ENCODE assay signal across 17 mouse cellular contexts in the genomic region with DNA sequence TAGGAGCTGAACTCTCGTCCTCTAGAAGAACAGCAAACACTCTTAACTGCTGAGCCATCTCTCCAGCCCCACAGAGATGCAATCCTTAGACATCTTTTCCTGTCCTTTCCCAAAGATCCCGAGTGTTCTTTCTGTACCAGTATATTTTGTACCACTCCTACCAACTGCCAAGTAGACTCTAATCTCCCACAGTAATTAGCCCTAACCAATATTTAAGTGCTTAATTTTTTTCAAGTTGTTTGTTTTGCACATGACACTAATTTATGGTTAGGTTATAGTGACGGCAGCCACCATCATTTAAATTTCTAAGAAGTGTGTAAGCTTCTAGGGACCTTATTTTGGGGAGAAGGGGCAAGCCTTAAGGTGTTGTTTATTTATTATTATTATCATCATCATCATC.
"Had no signal": no experiment of that assay in that cellular context is flagged by ENCODE, and none has a peak within 500 bp of the region (broad histone marks: within the 10 kb centered on the region; RNA-seq: fewer than 3 reads in every experiment).

No protein-coding gene starts in this region.

- H3K9me3 ChIP-seq: liver, embryonic 13.5 days had no signal

- H3K9ac ChIP-seq: liver, embryonic 13.5 days had no signal

- H3K27me3 ChIP-seq: liver, embryonic 13.5 days had no signal

- DNase-seq: kidney, postnatal 25 days; layer of hippocampus, postnatal 36 days; liver, embryonic 13.5 days; lung, adult 2 months; lung, postnatal 14 days; lung, postnatal 4 days; midbrain, embryonic 14.5 days; right cerebral cortex, adult 18-20 months; right cerebral cortex, postnatal 14 days; right cerebral cortex, postnatal 4 days; thymus, adult 2 months; thymus, postnatal 14 days; thymus, postnatal 4 days had no signal

- H3K36me3 ChIP-seq: liver, embryonic 13.5 days had no signal

- H3K4me3 ChIP-seq: left cerebral cortex, adult 2 months; liver, embryonic 13.5 days had no signal

- H3K4me2 ChIP-seq: liver, embryonic 13.5 days; midbrain, embryonic 11.5 days had no signal

- H3K27ac ChIP-seq: kidney, postnatal 0 days; left cerebral cortex, adult 2 months; liver, embryonic 13.5 days; stomach, postnatal 0 days had no signal
